Mouse (Mus musculus) left cerebral cortex, adult 2 months (tissue): Measurements from ENCODE around the gene Hoxb7. TPM values are rescaled to one million over a fixed set of nuclear protein-coding genes. Genes with fewer than 3 reads are reported as not detected.

ENCODE experiments used
- DNase-seq, 2 experiments: peaks; one replicate each; pipeline ENCODE4 v3.0.0; 2021 to 2022; ENCODE audit warnings: low spot score in 2 of 2, mixed read lengths in 1 of 2; ENCODE audit errors: extremely low spot score in 1 of 2
- H3K27ac ChIP-seq: fragments of 200-600 bp; 2 replicates; pipeline ENCODE4 v1.8.1; 2022
- H3K4me3 ChIP-seq: fragments of 200-600 bp; 2 replicates; pipeline ENCODE4 v1.8.1; 2022
- CTCF ChIP-seq: fragments of 200-600 bp; IDR thresholded peaks from 2 replicates; pipeline ENCODE4 v1.8.1; 2022; ENCODE audit warnings: antibody characterized with exemption, mild to moderate bottlenecking, moderate library complexity
- intact Hi-C: fragments of 180-260 bp; cut with DNase I; formaldehyde crosslinking; loops from one replicate; pipeline ENCODE4 v1.15.1; 2025
- total RNA-seq, 2 experiments: library from RNA; stranded (reverse); gene quantifications; 2 replicates each; pipeline ENCODE4 v1.2.3; 2021

Hoxb7 gene
- total RNA-seq, 2 experiments from 2014 or later = not detected

- no peak for DNase-seq
- intact Hi-C loops = no loop called here
- Histone ChIP-seq H3K27ac (no peak overlapping the region), H3K4me3 (no peak overlapping the region)
- no peak for TF ChIP-seq CTCF
Observed at GRCm38 (mm10) chr11:96306183-96306907, 19.9 kb downstream of the Hoxb7 start.

GRCm38 (mm10) chr11:96306908-96307269, 20.5 kb downstream of the Hoxb7 start:
- Histone ChIP-seq H3K4me3 (no peak overlapping the region), H3K27ac (no peak overlapping the region)
- intact Hi-C loops = no loop called here
- TF ChIP-seq CTCF = no peak
- DNase-seq = no peak

DNA sequence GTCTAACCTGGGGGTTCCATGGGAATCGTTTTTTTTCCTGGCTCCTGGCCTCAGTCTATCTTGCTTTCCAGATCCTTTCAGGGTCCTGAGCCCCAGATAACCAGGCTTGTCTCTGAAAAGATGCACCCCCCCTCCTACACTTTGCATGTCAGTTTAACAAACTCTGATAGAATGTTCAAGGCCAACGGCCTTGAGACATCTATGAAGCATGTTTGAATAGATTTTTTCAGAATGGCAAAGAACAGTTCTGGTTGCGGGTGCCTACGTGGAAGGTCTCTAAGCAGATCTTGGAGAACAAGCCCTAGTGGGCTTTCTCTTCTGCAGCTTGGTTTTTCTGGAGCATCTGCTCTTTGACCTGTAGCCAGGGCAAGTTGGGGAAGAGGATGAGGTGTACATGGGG, 22.3 kb downstream of the Hoxb7 start:
- Histone ChIP-seq H3K4me3 (no peak overlapping the region), H3K27ac (no peak overlapping the region)
- TF ChIP-seq CTCF = no peak
- DNase-seq = no peak
- intact Hi-C loops = no loop called here

DNA sequence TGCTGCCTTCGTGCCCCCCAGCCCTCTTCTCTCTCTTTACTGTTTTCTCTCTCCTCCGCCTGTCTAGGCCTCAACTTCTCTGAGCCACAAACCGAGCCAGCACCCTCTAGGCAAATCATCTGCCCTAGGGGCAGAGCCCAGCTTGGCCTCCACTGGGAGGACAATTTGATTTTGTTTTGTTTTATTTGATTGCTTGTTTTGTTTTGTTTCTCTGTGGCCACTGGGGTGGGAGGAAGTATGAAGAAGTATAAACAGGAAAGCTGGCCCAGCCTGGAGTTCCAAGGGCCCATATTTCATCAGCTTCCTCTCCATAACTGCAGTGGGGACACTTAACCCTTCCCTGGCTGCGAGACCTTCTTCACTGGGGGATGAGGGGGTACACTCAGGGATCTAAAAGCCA, 22.9 kb downstream of the Hoxb7 start:
- H3K4me3 ChIP-seq = no peak overlapping the region
- no peak overlapping the region for H3K27ac ChIP-seq
- no peak for TF ChIP-seq CTCF
- no peak for DNase-seq
- intact Hi-C loops = no loop called here

GRCm38 (mm10) chr11:96310183-96310938, 23.9 kb downstream of the Hoxb7 start:
- H3K27ac ChIP-seq = no peak overlapping the region
- no peak for TF ChIP-seq CTCF
- intact Hi-C loops = loop anchor here (5.0 to 10.0 kb wide), 2 partner anchors 242 to 306 kb away; partner anchors contain the start of gene Igf2bp1
- H3K4me3 ChIP-seq = no peak overlapping the region
- no peak for DNase-seq

DNA sequence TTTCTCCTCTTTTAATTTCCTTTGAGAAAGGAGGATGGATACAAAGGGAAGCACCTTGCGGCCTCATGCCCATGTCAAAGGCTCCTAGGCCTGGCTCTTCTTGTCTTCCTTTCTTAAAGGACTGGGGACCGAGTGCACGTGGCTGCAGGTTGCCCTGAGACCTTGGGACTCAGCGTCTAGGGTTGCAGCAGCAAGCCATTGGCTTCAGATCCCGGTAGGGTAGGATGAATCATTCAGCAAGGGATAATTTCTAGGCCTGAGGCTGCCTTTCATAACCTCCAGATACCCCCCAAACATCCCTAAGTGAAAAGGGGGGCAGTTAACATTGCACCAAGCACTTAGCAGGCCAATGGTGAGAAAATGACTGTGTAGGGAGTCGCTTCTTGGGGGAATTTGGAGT, 24.7 kb downstream of the Hoxb7 start:
- intact Hi-C loops = loop anchor here (5.0 to 10.0 kb wide), 2 partner anchors 241 to 306 kb away; partner anchors contain the start of gene Igf2bp1
- Histone ChIP-seq H3K4me3 (no peak overlapping the region), H3K27ac (no peak overlapping the region)
- TF ChIP-seq CTCF = no peak
- no peak for DNase-seq

GRCm38 (mm10) chr11:96311520-96312417, 25.3 kb downstream of the Hoxb7 start:
- Histone ChIP-seq H3K4me3 (no peak overlapping the region), H3K27ac (no peak overlapping the region)
- DNase-seq = no peak
- TF ChIP-seq CTCF = peak; percentile 55
- intact Hi-C loops = loop anchor here (5.0 to 10.0 kb wide), 2 partner anchors 241 to 307 kb away; partner anchors contain the start of gene Igf2bp1

DNA sequence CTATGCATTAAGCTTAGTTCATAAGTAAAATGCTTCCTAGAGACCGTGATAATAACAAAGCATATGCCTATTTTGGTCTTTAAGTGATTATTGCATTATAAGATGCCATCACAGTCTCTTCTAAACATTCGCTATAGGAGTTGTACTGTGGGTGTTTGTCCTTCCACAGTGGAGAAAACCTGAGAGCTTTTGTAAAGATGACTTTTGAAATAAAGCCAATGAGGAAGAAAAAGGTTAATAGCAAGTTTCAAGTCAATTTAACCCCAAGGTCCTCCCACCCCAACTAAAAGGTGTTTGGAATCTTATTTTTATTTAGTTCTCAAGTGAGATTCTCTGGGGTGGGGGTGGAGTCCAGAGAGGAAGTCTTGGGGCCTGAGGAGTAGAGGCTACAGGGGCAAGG, 26.7 kb downstream of the Hoxb7 start:
- intact Hi-C loops = loop anchor here (5.0 to 10.0 kb wide), 2 partner anchors 239 to 308 kb away; partner anchors contain the start of gene Igf2bp1
- Histone ChIP-seq H3K4me3 (no peak overlapping the region), H3K27ac (no peak overlapping the region)
- DNase-seq = no peak
- TF ChIP-seq CTCF = no peak

- no peak for DNase-seq
- intact Hi-C loops = loop anchor here (5.0 to 10.0 kb wide), 2 partner anchors 238 to 309 kb away; partner anchors contain the start of gene Igf2bp1
- Histone ChIP-seq H3K4me3 (no peak overlapping the region), H3K27ac (no peak overlapping the region)
- no peak for TF ChIP-seq CTCF
Observed at GRCm38 (mm10) chr11:96313806-96314428, 27.5 kb downstream of the Hoxb7 start.

GRCm38 (mm10) chr11:96314671-96315343, 28.4 kb downstream of the Hoxb7 start:
- no peak overlapping the region for H3K4me3 ChIP-seq
- DNase-seq = no peak
- TF ChIP-seq CTCF = no peak
- intact Hi-C loops = loop anchor here (5.0 to 10.0 kb wide), 3 partner anchors 37 to 310 kb away; partner anchors contain the start of genes Hoxb2 and Igf2bp1
- H3K27ac ChIP-seq = no peak overlapping the region
